Mouse (Mus musculus) cerebellum, postnatal 14 days (tissue): ENCODE results near the gene Klc3.

Source experiments
- DNase-seq, 2 experiments: peaks; one replicate each; pipeline ENCODE4 v3.0.0; 2021; ENCODE audit warnings: mixed read lengths in 2 of 2

Klc3 gene

DNA sequence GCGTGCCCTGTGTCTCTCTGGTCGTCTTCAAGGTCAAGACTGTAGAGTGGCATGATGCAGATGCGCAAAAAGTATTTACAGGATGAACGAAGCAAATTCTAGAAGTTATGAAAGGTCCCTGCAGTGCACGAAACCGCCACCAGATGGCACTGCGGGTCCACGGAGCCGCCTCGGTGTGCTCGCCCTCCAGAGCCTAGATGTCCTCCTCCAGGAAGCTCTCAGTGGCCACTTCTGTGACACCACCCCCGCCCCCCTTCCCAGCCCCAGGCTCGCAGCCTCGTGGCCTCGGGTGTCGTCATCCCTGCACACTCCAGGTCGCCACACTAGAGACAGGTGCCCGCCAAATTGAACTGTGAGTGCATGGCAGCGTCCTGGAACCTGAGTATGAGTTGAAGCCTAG is 1.5 kb upstream of the Klc3 start:
- DNase-seq: peak; percentile 89 to 93

- DNase-seq: no peak
Measured at GRCm38 (mm10) chr7:19404476-19404875, 572 bp upstream of the Klc3 start, which contains the start of gene Ckm. Ckm (plus strand) TSS chr7:19404776.

DNA sequence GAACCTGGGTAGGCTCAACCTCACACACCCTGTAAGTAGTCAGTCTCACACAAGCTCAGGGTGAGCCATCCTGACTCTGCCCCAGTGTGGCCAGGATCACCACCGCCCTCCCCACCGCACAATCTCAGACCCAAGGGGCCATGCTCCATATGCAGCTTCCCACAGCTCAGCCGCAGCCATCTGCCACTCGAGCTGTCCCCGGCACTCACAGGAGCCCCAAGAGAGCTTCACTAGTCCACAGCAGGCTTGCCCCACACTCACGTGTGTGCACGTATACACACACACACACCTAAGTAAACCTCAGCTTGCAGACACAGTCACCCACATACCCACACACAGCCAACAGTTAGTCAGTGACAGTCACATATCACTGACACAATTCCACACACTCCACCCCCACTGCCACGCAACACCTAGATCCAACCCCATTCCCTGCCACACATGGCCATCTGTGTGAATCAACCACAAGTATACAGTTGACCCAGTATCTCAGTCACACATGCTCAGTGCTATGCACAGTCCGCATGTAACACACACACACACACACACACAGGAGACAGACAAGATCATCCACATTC is 1.3 kb downstream of the Klc3 start:
- DNase-seq: no peak

DNA sequence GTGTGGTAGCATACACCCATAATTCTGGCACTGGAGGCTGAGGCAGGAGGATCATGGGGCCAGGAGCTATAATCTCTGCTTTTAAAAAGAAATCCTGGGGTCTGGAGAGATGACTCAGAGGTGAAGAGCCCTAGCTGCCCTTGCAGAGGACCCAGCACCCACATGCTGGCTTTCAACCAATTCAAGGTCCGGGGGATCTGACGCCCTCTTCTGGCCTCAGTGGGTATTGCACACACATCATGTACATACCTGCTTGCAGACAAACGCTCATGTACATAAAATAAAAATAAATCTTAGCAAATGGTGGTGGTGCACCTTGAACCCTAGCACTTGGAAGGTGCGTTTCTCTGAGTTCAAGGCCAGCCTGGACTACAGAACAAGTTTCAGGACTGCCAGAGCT is 3.0 kb downstream of the Klc3 start:
- DNase-seq: no peak

GRCm38 (mm10) chr7:19399496-19400280 is 4.2 kb downstream of the Klc3 start:
- DNase-seq: no peak

DNA sequence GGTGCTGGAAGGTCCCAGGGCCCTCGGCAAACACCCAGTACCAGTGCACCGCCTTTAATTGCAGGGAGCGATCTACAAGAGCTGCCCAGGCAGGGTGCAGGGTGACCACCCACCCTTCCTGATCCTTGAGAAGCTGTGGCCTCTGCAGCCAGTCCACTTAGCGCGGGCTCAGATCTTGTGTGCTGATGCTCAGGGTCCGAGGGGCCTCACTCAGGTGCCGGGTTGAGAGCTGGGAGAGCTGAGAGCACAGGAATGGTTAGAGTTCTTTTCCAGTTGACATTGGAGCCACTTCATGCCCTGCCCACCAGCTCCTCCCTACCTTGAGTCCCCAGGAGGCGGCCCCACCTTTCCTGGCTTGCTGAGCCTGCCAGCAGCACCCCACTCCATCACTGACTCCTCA is 9.4 kb downstream of the Klc3 start:
- no peak for DNase-seq

- DNase-seq: no peak
Measured at GRCm38 (mm10) chr7:19388699-19389413, 15.0 kb downstream of the Klc3 start.

- no peak for DNase-seq
Measured at GRCm38 (mm10) chr7:19383708-19384107, 20.2 kb downstream of the Klc3 start.

DNA sequence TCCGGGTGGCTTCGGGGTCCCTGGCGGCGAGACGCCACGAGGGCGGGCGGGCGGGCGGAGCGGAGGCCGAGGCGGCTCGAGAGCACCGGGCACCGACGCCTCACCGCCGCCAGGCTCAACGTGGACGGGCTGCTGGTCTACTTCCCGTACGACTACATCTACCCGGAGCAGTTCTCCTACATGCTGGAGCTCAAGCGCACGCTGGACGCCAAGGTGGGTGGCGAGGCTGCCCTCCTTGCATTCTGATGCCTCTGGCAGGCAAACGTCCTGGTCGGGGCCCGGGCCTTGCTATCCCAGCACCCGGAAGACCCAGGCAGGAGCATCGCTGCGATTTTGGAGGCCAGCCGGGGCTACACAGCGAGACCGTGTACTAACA is 21.8 kb downstream of the Klc3 start:
- DNase-seq: no peak

DNA sequence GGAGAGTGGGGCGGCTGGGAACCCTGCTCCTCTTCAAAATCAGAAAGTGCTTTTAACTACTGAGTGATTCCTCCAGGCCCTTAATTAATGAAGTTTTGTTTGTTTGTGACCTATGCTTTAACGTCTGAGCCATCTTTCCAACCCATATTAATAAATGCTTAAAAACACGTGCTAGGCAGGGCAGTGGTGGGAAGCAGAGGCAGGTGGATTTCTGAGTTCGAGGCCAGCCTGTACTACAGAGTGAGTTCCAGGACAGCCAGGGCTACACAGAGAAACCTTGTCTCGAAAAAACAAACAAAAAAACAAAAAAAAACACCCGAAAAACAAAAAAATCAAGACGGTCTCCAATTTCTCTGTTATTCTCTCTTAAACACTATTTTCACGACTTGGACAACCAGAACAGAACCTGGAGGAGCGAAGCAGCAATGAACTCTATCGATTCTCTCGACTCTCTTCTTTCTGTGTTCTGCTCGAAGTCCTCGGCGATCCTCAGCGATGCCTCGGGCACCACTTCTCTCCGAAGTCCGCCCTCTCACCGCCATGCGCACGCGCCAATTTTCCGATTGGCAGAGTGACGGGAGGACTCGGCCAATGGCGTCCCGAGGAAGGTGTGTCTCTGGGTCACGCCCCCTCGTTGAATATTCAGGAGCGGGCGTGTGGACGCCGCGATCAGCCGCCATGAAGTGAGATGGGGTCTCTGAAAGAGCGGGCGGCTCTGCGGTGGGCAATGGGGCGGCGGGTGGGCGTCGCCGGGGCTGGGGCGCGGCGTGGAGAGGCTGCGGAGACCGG is 22.3 kb downstream of the Klc3 start, which contains the start of gene Ercc2:
Gene Ercc2 (plus strand): TSS at position 634 of the 789 bp plus-strand sequence.
- DNase-seq: peak; percentile 99

GRCm38 (mm10) chr7:19378049-19378448 is 25.9 kb downstream of the Klc3 start:
- DNase-seq: no peak

- DNase-seq: no peak
Measured at GRCm38 (mm10) chr7:19376019-19376418, 27.9 kb downstream of the Klc3 start.

GRCm38 (mm10) chr7:19375368-19375767 is 28.5 kb downstream of the Klc3 start:
- no peak for DNase-seq

- DNase-seq: no peak
Measured at GRCm38 (mm10) chr7:19373367-19373766, 30.5 kb downstream of the Klc3 start.

GRCm38 (mm10) chr7:19369823-19370425 is 34.0 kb downstream of the Klc3 start:
- peak; percentile 82 to 86 for DNase-seq

DNA sequence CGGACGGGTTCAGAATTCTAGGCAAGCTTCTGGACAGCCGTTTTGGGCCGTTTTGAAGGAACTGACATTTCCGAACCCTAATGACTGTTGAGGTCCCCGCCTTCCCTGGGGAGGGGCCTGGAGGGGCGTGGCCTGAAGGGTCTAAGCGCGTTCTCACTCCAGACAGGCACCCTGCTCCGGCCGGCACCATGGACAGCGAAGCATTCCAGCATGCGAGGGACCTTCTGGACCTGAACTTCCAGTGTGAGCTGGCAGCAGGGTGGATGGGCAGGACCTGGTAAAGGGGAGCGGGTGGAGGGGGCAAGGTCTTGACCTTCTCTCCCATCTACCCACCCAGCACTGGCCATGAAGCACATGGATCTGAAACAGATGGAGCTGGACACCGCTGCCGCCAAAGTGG is 35.5 kb downstream of the Klc3 start:
- no peak for DNase-seq

GRCm38 (mm10) chr7:19365376-19365775 is 38.5 kb downstream of the Klc3 start:
- no peak for DNase-seq

GRCm38 (mm10) chr7:19363881-19364280 is 40.0 kb downstream of the Klc3 start:
- peak; percentile 71 to 78 for DNase-seq

DNA sequence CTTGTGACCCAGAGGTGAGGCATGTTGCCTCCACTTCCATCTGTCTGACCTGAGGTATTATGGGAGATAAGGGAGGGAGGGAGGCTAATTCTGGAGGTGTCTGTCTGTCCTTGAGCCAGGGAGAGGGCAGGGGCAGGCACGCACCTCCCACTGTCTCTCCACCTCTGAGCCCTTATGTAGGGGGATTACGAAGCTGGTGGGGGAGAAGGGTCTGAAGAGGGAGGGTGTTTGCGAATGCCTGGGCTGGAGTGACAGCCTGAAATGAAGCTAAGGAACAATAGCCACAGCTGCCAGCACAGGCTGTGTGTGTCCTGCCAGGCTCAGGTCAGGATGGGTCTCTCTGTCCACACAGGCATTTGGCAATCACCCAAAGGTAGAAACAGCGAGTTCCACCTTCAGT is 41.6 kb downstream of the Klc3 start:
- no peak for DNase-seq

DNA sequence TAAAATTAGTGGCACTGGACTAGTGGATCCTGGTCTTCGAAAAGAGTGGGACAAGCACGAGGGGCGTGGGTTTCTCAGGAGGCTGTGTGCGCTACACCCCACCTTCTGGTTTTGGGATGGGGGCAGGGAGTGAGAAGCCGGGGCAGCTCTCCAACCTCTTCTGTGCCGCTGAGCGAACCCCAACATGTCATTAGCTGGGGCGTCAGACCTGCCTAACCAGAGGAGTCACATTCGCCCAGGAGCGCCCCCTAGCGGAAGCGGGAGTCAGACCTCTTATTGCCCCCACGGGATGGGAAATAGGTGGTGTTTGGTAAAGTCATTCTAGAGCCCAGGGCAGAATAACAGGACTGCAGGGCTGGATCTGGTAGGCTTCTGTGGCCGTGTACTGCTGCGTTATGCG is 42.2 kb downstream of the Klc3 start:
- DNase-seq: peak; percentile 69 to 79

DNA sequence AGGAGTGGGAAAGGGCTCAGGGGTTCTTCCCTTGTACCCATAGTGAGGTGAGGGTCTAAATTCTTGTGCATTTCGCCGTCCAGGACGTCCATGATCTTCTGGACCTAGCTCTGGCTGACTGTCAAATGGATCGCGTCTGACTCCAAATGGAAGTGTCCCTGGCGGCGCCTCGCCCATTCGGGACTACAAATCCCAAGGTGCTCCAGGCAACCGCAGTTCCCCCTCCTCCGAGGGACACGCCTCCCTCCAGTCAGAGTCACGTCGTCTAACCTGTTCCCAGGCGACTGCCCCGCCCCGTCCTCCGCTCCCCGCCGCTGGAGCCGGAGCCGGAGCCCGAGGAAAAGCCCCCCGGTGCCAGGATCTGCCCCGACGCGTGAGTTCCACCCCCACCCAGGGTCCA is 43.0 kb downstream of the Klc3 start:
- peak; percentile 91 to 92 for DNase-seq

GRCm38 (mm10) chr7:19359892-19360641 is 43.8 kb downstream of the Klc3 start:
- peak; percentile 73 to 77 for DNase-seq
